22 mouse cellular contexts compared by ENCODE assay signal in genomic region chr5:5032847-5033246, GRCm38 (mm10).
DNase-seq lines count a peak whose midpoint lies in the region; ATAC-seq and TF ChIP-seq lines count a peak whose summit lies in the region.
"Had no signal": no experiment of that assay in that cellular context is flagged by ENCODE, and none has a peak within 500 bp of the region (broad histone marks: within the 10 kb centered on the region; RNA-seq: fewer than 3 reads in every experiment).

No protein-coding gene starts in this region.

- ATAC-seq in forebrain, embryonic 13.5 days = no peak
- ATAC-seq in forebrain, postnatal 0 days = no peak
- ATAC-seq in hindbrain, embryonic 16.5 days = peak; percentile 43; the same call in 1 of the 2 replicates
- no peak for ATAC-seq in midbrain, postnatal 0 days (ENCODE audit: low FRiP score)
- no peak for ATAC-seq in megakaryocyte-erythroid progenitor cell, adult 5-6 weeks (replicated peaks; ENCODE audit: low FRiP score, low TSS enrichment, poor library complexity, severe bottlenecking)
- ATAC-seq: inflammation-experienced regulatory T-cells, adult 6 months; liver, postnatal 0 days had no signal

- no peak for DNase-seq in forebrain, postnatal 0 days
- no peak for DNase-seq in hindbrain, embryonic 10.5 days (ENCODE audit: low spot score)
- DNase-seq in midbrain, postnatal 0 days (ENCODE audit: low spot score) = peak; percentile 32
- DNase-seq in urinary bladder, adult 2 months (ENCODE audit: low spot score) = no peak
- DNase-seq in urinary bladder, postnatal 36 days (ENCODE audit: low spot score in 2 of 2) = no peak
- DNase-seq: adrenal gland, postnatal 25 days; cerebellum, adult 11 months; gastrocnemius, adult 2 months; heart, postnatal 14 days; kidney, adult 2 months; liver, postnatal 0 days; lung, postnatal 14 days; right cerebral cortex, postnatal 25 days; thymus, adult 2 months had no signal

- no peak overlapping the region for H3K9ac ChIP-seq in forebrain, embryonic 13.5 days
- no peak overlapping the region for H3K9ac ChIP-seq in forebrain, postnatal 0 days
- H3K9ac ChIP-seq in hindbrain, embryonic 16.5 days (ENCODE audit: low read depth, low read length) = no peak overlapping the region
- no peak overlapping the region for H3K9ac ChIP-seq in midbrain, postnatal 0 days (replicated peaks; ENCODE audit: low read length, poor library complexity, severe bottlenecking)
- H3K9ac ChIP-seq: heart, embryonic 12.5 days; liver, postnatal 0 days had no signal

- H3K4me3 ChIP-seq in forebrain, embryonic 13.5 days = no peak overlapping the region
- H3K4me3 ChIP-seq in forebrain, postnatal 0 days (ENCODE audit: low read depth, low read length) = no peak overlapping the region
- H3K4me3 ChIP-seq in hindbrain, embryonic 10.5 days = no peak overlapping the region
- H3K4me3 ChIP-seq in hindbrain, embryonic 16.5 days (ENCODE audit: low read length) = no peak overlapping the region
- H3K4me3 ChIP-seq in midbrain, postnatal 0 days (ENCODE audit: low read depth, low read length) = no peak overlapping the region
- H3K4me3 ChIP-seq: gastrocnemius, adult 2 months; heart, embryonic 12.5 days; limb, embryonic 10.5 days; megakaryocyte, embryonic 14.5 days had no signal

- H3K36me3 ChIP-seq in forebrain, embryonic 13.5 days (ENCODE audit: poor library complexity, severe bottlenecking) = no peaks in the 10 kb centered on the region
- H3K36me3 ChIP-seq in forebrain, postnatal 0 days (ENCODE audit: insufficient read depth) = no peaks in the 10 kb centered on the region
- H3K36me3 ChIP-seq in hindbrain, embryonic 10.5 days = no peaks in the 10 kb centered on the region
- H3K36me3 ChIP-seq in hindbrain, embryonic 16.5 days (ENCODE audit: control insufficient read depth, insufficient read depth, low read length) = no peaks in the 10 kb centered on the region
- no peaks in the 10 kb centered on the region for H3K36me3 ChIP-seq in midbrain, postnatal 0 days (ENCODE audit: insufficient read depth, low read length)
- H3K36me3 ChIP-seq: heart, embryonic 12.5 days; limb, embryonic 10.5 days had no signal

- 68% methylated on average over 6 of the region's 6 CpGs for WGBS in forebrain, embryonic 13.5 days
- WGBS in forebrain, postnatal 0 days = 59% methylated on average over 6 of the region's 6 CpGs
- 76% methylated on average over 6 of the region's 6 CpGs for WGBS in hindbrain, embryonic 10.5 days
- WGBS in hindbrain, embryonic 16.5 days = 28% methylated on average over 6 of the region's 6 CpGs
- WGBS in midbrain, postnatal 0 days = 38% methylated on average over 6 of the region's 6 CpGs

- TF ChIP-seq CTCF in forebrain, postnatal 0 days (IDR thresholded peaks at IDR 0.05; ENCODE audit: low read depth) = no peak
- no peak for TF ChIP-seq CTCF in midbrain, postnatal 0 days (IDR thresholded peaks at IDR 0.05)

- H3K9me3 ChIP-seq in forebrain, embryonic 13.5 days (replicated peaks) = no peaks in the 10 kb centered on the region
- H3K9me3 ChIP-seq in forebrain, postnatal 0 days (ENCODE audit: low read length) = no peaks in the 10 kb centered on the region
- no peaks in the 10 kb centered on the region for H3K9me3 ChIP-seq in hindbrain, embryonic 10.5 days
- no peaks in the 10 kb centered on the region for H3K9me3 ChIP-seq in hindbrain, embryonic 16.5 days (ENCODE audit: control insufficient read depth, low read length)
- no peaks in the 10 kb centered on the region for H3K9me3 ChIP-seq in midbrain, postnatal 0 days (ENCODE audit: low read length)
- H3K9me3 ChIP-seq: heart, embryonic 12.5 days; limb, embryonic 10.5 days; megakaryocyte, embryonic 14.5 days had no signal

- H3K4me2 ChIP-seq in forebrain, embryonic 13.5 days = no peak overlapping the region
- no peak overlapping the region for H3K4me2 ChIP-seq in forebrain, postnatal 0 days (ENCODE audit: low read depth)
- H3K4me2 ChIP-seq in hindbrain, embryonic 16.5 days (ENCODE audit: low read length) = no peak overlapping the region
- no peak overlapping the region for H3K4me2 ChIP-seq in midbrain, postnatal 0 days (ENCODE audit: low read depth, low read length, poor library complexity, severe bottlenecking)
- H3K4me2 ChIP-seq: heart, embryonic 12.5 days had no signal

- H3K27ac ChIP-seq in forebrain, embryonic 13.5 days = peak overlapping the region; percentile 57
- no peak overlapping the region for H3K27ac ChIP-seq in forebrain, postnatal 0 days (ENCODE audit: low read depth, low read length)
- H3K27ac ChIP-seq in hindbrain, embryonic 10.5 days = peak overlapping the region; percentile 23; the same call in 1 of the 2 replicates
- no peak overlapping the region for H3K27ac ChIP-seq in hindbrain, embryonic 16.5 days (ENCODE audit: low read depth, low read length)
- H3K27ac ChIP-seq in midbrain, postnatal 0 days (ENCODE audit: low read depth, low read length) = no peak overlapping the region
- H3K27ac ChIP-seq: gastrocnemius, adult 2 months; limb, embryonic 10.5 days had no signal

- H3K4me1 ChIP-seq in forebrain, embryonic 13.5 days = peaks cover 15% of the 10 kb centered on the region
- no peaks in the 10 kb centered on the region for H3K4me1 ChIP-seq in forebrain, postnatal 0 days (ENCODE audit: insufficient read depth)
- H3K4me1 ChIP-seq in hindbrain, embryonic 10.5 days (replicated peaks) = no peaks in the 10 kb centered on the region
- H3K4me1 ChIP-seq in hindbrain, embryonic 16.5 days (ENCODE audit: control insufficient read depth, insufficient read depth, low read depth, low read length) = peaks cover 6% of the 10 kb centered on the region
- H3K4me1 ChIP-seq in midbrain, postnatal 0 days (ENCODE audit: insufficient read depth, low read length) = no peaks in the 10 kb centered on the region
- H3K4me1 ChIP-seq: heart, embryonic 12.5 days; limb, embryonic 10.5 days; megakaryocyte, embryonic 14.5 days had no signal

- H3K27me3 ChIP-seq in forebrain, embryonic 13.5 days = no peaks in the 10 kb centered on the region
- no peaks in the 10 kb centered on the region for H3K27me3 ChIP-seq in forebrain, postnatal 0 days (ENCODE audit: insufficient read depth, low read length)
- no peaks in the 10 kb centered on the region for H3K27me3 ChIP-seq in hindbrain, embryonic 10.5 days (ENCODE audit: insufficient read depth, poor library complexity, severe bottlenecking)
- no peaks in the 10 kb centered on the region for H3K27me3 ChIP-seq in hindbrain, embryonic 16.5 days (replicated peaks; ENCODE audit: control insufficient read depth, insufficient read depth, low read length)
- no peaks in the 10 kb centered on the region for H3K27me3 ChIP-seq in midbrain, postnatal 0 days (ENCODE audit: insufficient read depth, low read length)
- H3K27me3 ChIP-seq: CH12.LX; heart, embryonic 12.5 days; megakaryocyte, embryonic 14.5 days had no signal

Comparison
In these comparisons a context has a peak if more than half of its experiments do, and no peak if none do; other contexts are left out.
1. H3K27ac ChIP-seq: peak in forebrain, embryonic 13.5 days (single experiment) and hindbrain, embryonic 10.5 days (single experiment); none in forebrain, postnatal 0 days (single experiment), hindbrain, embryonic 16.5 days (single experiment) and midbrain, postnatal 0 days (single experiment).